Comparison of ENCODE assay signal across 21 mouse cellular contexts in the genomic region with DNA sequence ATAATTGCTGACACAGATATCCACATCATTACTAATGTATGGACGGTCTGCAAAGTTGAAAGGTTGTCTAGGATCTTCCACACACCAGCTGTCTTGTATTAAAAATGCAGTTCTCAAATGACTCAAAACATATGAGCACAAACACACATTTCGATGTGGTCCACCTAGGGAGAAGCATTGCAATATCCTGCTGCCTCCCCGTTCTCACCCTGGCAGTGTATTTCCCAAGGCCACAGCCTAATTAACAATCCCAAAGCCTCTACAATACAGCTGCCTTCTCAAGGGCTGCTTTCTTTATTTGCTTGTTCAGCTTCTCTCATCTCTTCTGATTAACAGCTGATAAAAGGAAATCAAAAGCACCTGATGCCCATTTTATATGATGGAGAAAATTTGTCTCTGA.
DNase-seq lines count a peak whose midpoint lies in the region; ATAC-seq and TF ChIP-seq lines count a peak whose summit lies in the region.
"Had no signal": no experiment of that assay in that cellular context is flagged by ENCODE, and none has a peak within 500 bp of the region (broad histone marks: within the 10 kb centered on the region; RNA-seq: fewer than 3 reads in every experiment).

No protein-coding gene starts in this region.

- H3K9me3 ChIP-seq in forebrain, embryonic 13.5 days (replicated peaks): no peaks in the 10 kb centered on the region
- no peaks in the 10 kb centered on the region for H3K9me3 ChIP-seq in forebrain, postnatal 0 days (ENCODE audit: low read length)
- no peaks in the 10 kb centered on the region for H3K9me3 ChIP-seq in forebrain, embryonic 14.5 days (replicated peaks; ENCODE audit: control insufficient read depth, low read length)
- no peaks in the 10 kb centered on the region for H3K9me3 ChIP-seq in hindbrain, embryonic 16.5 days (ENCODE audit: control insufficient read depth, low read length)
- no peaks in the 10 kb centered on the region for H3K9me3 ChIP-seq in neural tube, embryonic 14.5 days (ENCODE audit: control insufficient read depth, low read length)
- H3K9me3 ChIP-seq: embryonic facial prominence, embryonic 13.5 days; heart, embryonic 15.5 days; intestine, embryonic 15.5 days; kidney, embryonic 15.5 days; limb, embryonic 13.5 days; liver, embryonic 13.5 days had no signal

- 53% methylated on average over 3 of the region's 3 CpGs for WGBS in forebrain, embryonic 13.5 days
- 56% methylated on average over 3 of the region's 3 CpGs for WGBS in forebrain, postnatal 0 days
- 59% methylated on average over 3 of the region's 3 CpGs for WGBS in forebrain, embryonic 14.5 days
- 43% methylated on average over 3 of the region's 3 CpGs for WGBS in hindbrain, embryonic 16.5 days
- WGBS in neural tube, embryonic 14.5 days: 34% methylated on average over 3 of the region's 3 CpGs

- no peak overlapping the region for H3K27ac ChIP-seq in forebrain, embryonic 13.5 days
- H3K27ac ChIP-seq in forebrain, postnatal 0 days (ENCODE audit: low read depth, low read length): no peak overlapping the region
- H3K27ac ChIP-seq in forebrain, embryonic 14.5 days (ENCODE audit: low read depth, low read length): no peak overlapping the region
- H3K27ac ChIP-seq in hindbrain, embryonic 16.5 days (ENCODE audit: low read depth, low read length): no peak overlapping the region
- no peak overlapping the region for H3K27ac ChIP-seq in neural tube, embryonic 14.5 days (ENCODE audit: low read depth, low read length)
- H3K27ac ChIP-seq: embryonic facial prominence, embryonic 13.5 days; heart, embryonic 15.5 days; intestine, embryonic 15.5 days; kidney, embryonic 15.5 days; limb, embryonic 13.5 days; liver, embryonic 13.5 days had no signal

- no peaks in the 10 kb centered on the region for H3K36me3 ChIP-seq in forebrain, embryonic 13.5 days (ENCODE audit: poor library complexity, severe bottlenecking)
- H3K36me3 ChIP-seq in forebrain, postnatal 0 days (ENCODE audit: insufficient read depth): no peaks in the 10 kb centered on the region
- no peaks in the 10 kb centered on the region for H3K36me3 ChIP-seq in forebrain, embryonic 14.5 days (ENCODE audit: control insufficient read depth, insufficient read depth, low read length)
- no peaks in the 10 kb centered on the region for H3K36me3 ChIP-seq in hindbrain, embryonic 16.5 days (ENCODE audit: control insufficient read depth, insufficient read depth, low read length)
- no peaks in the 10 kb centered on the region for H3K36me3 ChIP-seq in neural tube, embryonic 14.5 days (ENCODE audit: control insufficient read depth, insufficient read depth, low read length)
- H3K36me3 ChIP-seq: embryonic facial prominence, embryonic 13.5 days; heart, embryonic 15.5 days; intestine, embryonic 15.5 days; kidney, embryonic 15.5 days; limb, embryonic 13.5 days; liver, embryonic 13.5 days had no signal

- TF ChIP-seq CTCF in forebrain, postnatal 0 days (IDR thresholded peaks at IDR 0.05; ENCODE audit: low read depth): no peak

- no peak overlapping the region for H3K4me3 ChIP-seq in forebrain, embryonic 13.5 days
- H3K4me3 ChIP-seq in forebrain, postnatal 0 days (ENCODE audit: low read depth, low read length): no peak overlapping the region
- H3K4me3 ChIP-seq in forebrain, embryonic 14.5 days (ENCODE audit: low read depth, low read length): no peak overlapping the region
- no peak overlapping the region for H3K4me3 ChIP-seq in hindbrain, embryonic 16.5 days (ENCODE audit: low read length)
- no peak overlapping the region for H3K4me3 ChIP-seq in neural tube, embryonic 14.5 days (ENCODE audit: low read depth, low read length)
- H3K4me3 ChIP-seq: embryonic facial prominence, embryonic 13.5 days; heart, embryonic 15.5 days; intestine, embryonic 15.5 days; kidney, embryonic 15.5 days; limb, embryonic 13.5 days; liver, embryonic 13.5 days had no signal

- DNase-seq in forebrain, postnatal 0 days: no peak
- peak; percentile 33 for DNase-seq in forebrain, embryonic 14.5 days (ENCODE audit: low spot score)
- DNase-seq in adrenal gland, postnatal 25 days: no peak
- no peak for DNase-seq in kidney, adult 8-10 months
- DNase-seq: B cell, adult 2 months; cerebellum, adult 9-10 months; gastrocnemius, postnatal 14 days; heart, postnatal 4 days; liver, embryonic 13.5 days; lung, postnatal 4 days; right cerebral cortex, postnatal 4 days; thymus, adult 2 months had no signal

- peak; percentile 59; the same call in 1 of the 2 replicates for ATAC-seq in forebrain, embryonic 13.5 days
- no peak for ATAC-seq in forebrain, postnatal 0 days
- ATAC-seq in forebrain, embryonic 14.5 days: peak; percentile 69
- peak; percentile 52; the same call in 1 of the 2 replicates for ATAC-seq in hindbrain, embryonic 16.5 days
- ATAC-seq in neural tube, embryonic 14.5 days (ENCODE audit: low read depth): peak; percentile 76; the same call in 1 of the 2 replicates
- ATAC-seq: intestine, embryonic 15.5 days had no signal

- no peaks in the 10 kb centered on the region for H3K27me3 ChIP-seq in forebrain, embryonic 13.5 days
- H3K27me3 ChIP-seq in forebrain, postnatal 0 days (ENCODE audit: insufficient read depth, low read length): no peaks in the 10 kb centered on the region
- no peaks in the 10 kb centered on the region for H3K27me3 ChIP-seq in forebrain, embryonic 14.5 days (replicated peaks; ENCODE audit: control insufficient read depth, insufficient read depth, low read length)
- no peaks in the 10 kb centered on the region for H3K27me3 ChIP-seq in hindbrain, embryonic 16.5 days (replicated peaks; ENCODE audit: control insufficient read depth, insufficient read depth, low read length)
- no peaks in the 10 kb centered on the region for H3K27me3 ChIP-seq in neural tube, embryonic 14.5 days (ENCODE audit: control insufficient read depth, insufficient read depth, low read length)
- H3K27me3 ChIP-seq: embryonic facial prominence, embryonic 13.5 days; heart, embryonic 15.5 days; intestine, embryonic 15.5 days; kidney, embryonic 15.5 days; limb, embryonic 13.5 days; liver, embryonic 13.5 days had no signal

- 0 out of 2 replicates have a peak, but pooled peaks cover 4% of the 10 kb centered on the region for H3K4me1 ChIP-seq in forebrain, embryonic 13.5 days
- no peaks in the 10 kb centered on the region for H3K4me1 ChIP-seq in forebrain, postnatal 0 days (ENCODE audit: insufficient read depth)
- H3K4me1 ChIP-seq in forebrain, embryonic 14.5 days (ENCODE audit: control insufficient read depth, insufficient read depth, low read length): no peaks in the 10 kb centered on the region
- no peaks in the 10 kb centered on the region for H3K4me1 ChIP-seq in hindbrain, embryonic 16.5 days (ENCODE audit: control insufficient read depth, insufficient read depth, low read depth, low read length)
- H3K4me1 ChIP-seq in neural tube, embryonic 14.5 days (ENCODE audit: control insufficient read depth, insufficient read depth, low read length): no peaks in the 10 kb centered on the region
- H3K4me1 ChIP-seq: embryonic facial prominence, embryonic 13.5 days; heart, embryonic 15.5 days; intestine, embryonic 15.5 days; kidney, embryonic 15.5 days; limb, embryonic 13.5 days; liver, embryonic 13.5 days had no signal

- H3K9ac ChIP-seq in forebrain, embryonic 13.5 days: no peak overlapping the region
- H3K9ac ChIP-seq in forebrain, postnatal 0 days: no peak overlapping the region
- no peak overlapping the region for H3K9ac ChIP-seq in forebrain, embryonic 14.5 days (ENCODE audit: low read length)
- H3K9ac ChIP-seq in hindbrain, embryonic 16.5 days (ENCODE audit: low read depth, low read length): no peak overlapping the region
- H3K9ac ChIP-seq in neural tube, embryonic 14.5 days (replicated peaks; ENCODE audit: low read depth, low read length): no peak overlapping the region
- H3K9ac ChIP-seq: embryonic facial prominence, embryonic 13.5 days; heart, embryonic 15.5 days; intestine, embryonic 15.5 days; kidney, embryonic 15.5 days; limb, embryonic 13.5 days; liver, embryonic 13.5 days; lung, embryonic 14.5 days had no signal

- H3K4me2 ChIP-seq in forebrain, embryonic 13.5 days: no peak overlapping the region
- H3K4me2 ChIP-seq in forebrain, postnatal 0 days (ENCODE audit: low read depth): no peak overlapping the region
- H3K4me2 ChIP-seq in forebrain, embryonic 14.5 days (ENCODE audit: low read length): no peak overlapping the region
- H3K4me2 ChIP-seq in hindbrain, embryonic 16.5 days (ENCODE audit: low read length): no peak overlapping the region
- no peak overlapping the region for H3K4me2 ChIP-seq in neural tube, embryonic 14.5 days (ENCODE audit: low read depth, low read length)
- H3K4me2 ChIP-seq: embryonic facial prominence, embryonic 13.5 days; heart, embryonic 15.5 days; intestine, embryonic 15.5 days; kidney, embryonic 15.5 days; limb, embryonic 13.5 days; liver, embryonic 13.5 days; lung, embryonic 14.5 days had no signal
